In genomic region chr3:45555736-45556135, GRCm38 (mm10) we compare ENCODE assay signal across 9 mouse cellular contexts.
A peak's percentile ranks its signal among the peaks of the same experiment; 100 is the strongest.
DNase-seq lines count a peak whose midpoint lies in the region; ATAC-seq and TF ChIP-seq lines count a peak whose summit lies in the region.
"Had no signal": no experiment of that assay in that cellular context is flagged by ENCODE, and none has a peak within 500 bp of the region (broad histone marks: within the 10 kb centered on the region; RNA-seq: fewer than 3 reads in every experiment).

No protein-coding gene starts in this region.

- H3K9me3 ChIP-seq in E14TG2a.4 (ENCODE audit: low read length) = no peaks in the 10 kb centered on the region
- H3K9me3 ChIP-seq: neural tube, embryonic 13.5 days had no signal

- DNase-seq in adrenal gland, adult 2 months = peak; percentile 10
- DNase-seq in adrenal gland, postnatal 4 days (ENCODE audit: low spot score in 2 of 2) = no peak
- peak; percentile 15 for DNase-seq in cerebellum, adult 8-10 months
- peak; percentile 55 to 87 for DNase-seq in layer of hippocampus, adult 18-20 months (ENCODE audit: low spot score in 2 of 2)
- peak; percentile 18 for DNase-seq in lung, postnatal 36 days
- no peak for DNase-seq in yolk sac, embryonic 10.5 days (ENCODE audit: low spot score)

- no peaks in the 10 kb centered on the region for H3K4me1 ChIP-seq in E14TG2a.4 (replicated peaks; ENCODE audit: low read depth, low read length)
- H3K4me1 ChIP-seq: neural tube, embryonic 13.5 days had no signal

- no peaks in the 10 kb centered on the region for H3K36me3 ChIP-seq in E14TG2a.4 (ENCODE audit: insufficient read depth, low read length)
- H3K36me3 ChIP-seq: neural tube, embryonic 13.5 days had no signal

- H3K27me3 ChIP-seq in E14TG2a.4 (ENCODE audit: insufficient read depth, low read length) = no peaks in the 10 kb centered on the region
- H3K27me3 ChIP-seq: neural tube, embryonic 13.5 days had no signal

- TF ChIP-seq CTCF in E14TG2a.4 (conservative IDR thresholded peaks at IDR 0.05; ENCODE audit: low read length) = peak; percentile 89

- ATAC-seq in frontal cortex, adult (ENCODE audit: low TSS enrichment) = peak; percentile 99

- no peak overlapping the region for H3K4me3 ChIP-seq in E14TG2a.4 (replicated peaks; ENCODE audit: low read length)
- H3K4me3 ChIP-seq: neural tube, embryonic 13.5 days had no signal

Comparison
In these comparisons a context has a peak if more than half of its experiments do, and no peak if none do; other contexts are left out.
1. DNase-seq: peak in adrenal gland, adult 2 months (single experiment), cerebellum, adult 8-10 months (single experiment), layer of hippocampus, adult 18-20 months (2 of 2) and lung, postnatal 36 days (single experiment); none in adrenal gland, postnatal 4 days (0 of 2) and yolk sac, embryonic 10.5 days (single experiment).